Mouse (Mus musculus) lung, postnatal 0 days (tissue): ENCODE measurements at regions not wholly inside any gene's neighbourhood (a gene's known extent, or its start where the extent isn't known, plus 50 kb on each side); places are given as distances from the start of the nearest gene placed in this dataset.

ENCODE experiments used
- CTCF ChIP-seq: IDR thresholded peaks from 2 replicates; pipeline ENCODE4 v1.5.1; 2016; ENCODE audit warnings: antibody characterized with exemption, mild to moderate bottlenecking
- EP300 ChIP-seq: IDR thresholded peaks from 2 replicates; pipeline ENCODE4 v1.6.1; 2016; ENCODE audit warnings: antibody characterized with exemption, mild to moderate bottlenecking, control low read depth

DNA sequence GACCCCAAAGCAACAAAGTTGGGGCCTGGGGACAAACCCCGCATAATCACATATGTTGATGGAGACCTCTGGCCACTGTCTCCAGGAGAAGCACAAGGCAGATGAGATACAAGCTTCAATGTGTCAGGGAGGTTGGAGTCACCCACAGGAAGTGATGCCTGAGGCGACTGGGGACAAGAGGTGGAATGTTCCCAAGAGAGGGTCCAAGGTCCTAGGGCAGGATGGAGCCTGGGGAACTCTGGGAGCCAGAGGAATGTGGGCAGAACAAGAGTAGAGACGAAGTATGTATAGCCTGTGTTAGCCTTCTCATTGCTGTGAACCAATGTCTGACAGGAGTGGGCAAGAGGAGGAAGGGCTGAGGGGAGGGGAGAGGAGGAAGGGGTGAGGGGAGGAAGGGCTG lies 82.7 kb upstream of the Slc22a12 start:
- no peak for TF ChIP-seq CTCF
- TF ChIP-seq EP300, result no peak
